Mouse (Mus musculus) megakaryocyte progenitor cell, adult 5-6 weeks (primary cell): ENCODE measurements around the gene Ppp1r13b. TPM values are rescaled to one million over a fixed set of nuclear protein-coding genes. Genes with fewer than 3 reads are reported as not detected.

Experiments used
- ATAC-seq: replicated peaks from 2 replicates; pipeline ENCODE4 v1.8.0; 2016; ENCODE audit warnings: mild to moderate bottlenecking, moderate TSS enrichment, inconsistent platforms; ENCODE audit not compliant: poor library complexity
- total RNA-seq, 2 experiments: library from RNA; stranded (forward) in 1 of 2; stranded (reverse) in 1 of 2; fragments of 157-497, 149-512 nt in 1 of 2; fragments of 200-1000 nt in 1 of 2; gene quantifications; 2 replicates each; pipeline versions ENCODE4 v1.2.3 to v1.2.4; 2015 to 2017

Ppp1r13b gene
- total RNA-seq (2015): 5.4 and 9.3 TPM in 2 replicates
- 3.7 and 7.5 TPM in 2 replicates for total RNA-seq (2017)

DNA sequence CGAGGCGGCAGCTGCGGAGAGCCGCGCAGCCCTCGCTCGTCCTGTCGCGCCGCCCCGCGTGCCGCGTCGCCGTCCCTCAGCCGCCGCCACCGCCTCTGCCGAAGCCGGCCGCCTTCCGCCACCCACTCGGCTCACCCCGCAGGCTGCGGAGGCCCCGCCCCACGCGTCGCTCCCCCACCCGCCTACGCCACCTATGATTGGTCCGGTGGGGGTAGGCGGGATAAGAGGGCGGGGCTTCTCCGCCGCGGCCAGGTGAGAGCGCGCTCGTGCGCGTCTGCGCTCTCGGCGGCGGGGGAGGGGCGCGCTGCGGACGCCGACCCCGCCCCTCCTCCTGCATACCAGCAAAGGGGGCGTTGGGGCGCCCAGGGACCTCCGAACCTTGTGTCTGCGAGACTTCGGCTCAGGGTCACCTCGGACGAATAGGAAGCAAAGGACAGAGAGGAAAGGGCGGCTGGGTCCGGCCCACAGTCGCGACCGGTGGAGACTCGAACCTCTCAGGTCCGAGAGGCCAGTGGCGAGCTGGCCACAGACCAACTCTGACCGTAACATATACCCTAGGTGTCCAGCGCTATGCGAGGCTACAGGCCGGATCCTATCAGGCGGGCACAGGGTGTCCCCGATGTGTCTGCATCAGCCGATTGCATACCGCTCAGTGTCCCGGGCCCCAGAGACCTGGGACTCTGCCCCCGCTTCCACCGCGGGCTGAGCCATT, at the start of gene Ppp1r13b:
TSS of gene Ppp1r13b (minus strand) at position 141 of the 712 bp plus-strand sequence.
- ATAC-seq: peak; percentile 86

DNA sequence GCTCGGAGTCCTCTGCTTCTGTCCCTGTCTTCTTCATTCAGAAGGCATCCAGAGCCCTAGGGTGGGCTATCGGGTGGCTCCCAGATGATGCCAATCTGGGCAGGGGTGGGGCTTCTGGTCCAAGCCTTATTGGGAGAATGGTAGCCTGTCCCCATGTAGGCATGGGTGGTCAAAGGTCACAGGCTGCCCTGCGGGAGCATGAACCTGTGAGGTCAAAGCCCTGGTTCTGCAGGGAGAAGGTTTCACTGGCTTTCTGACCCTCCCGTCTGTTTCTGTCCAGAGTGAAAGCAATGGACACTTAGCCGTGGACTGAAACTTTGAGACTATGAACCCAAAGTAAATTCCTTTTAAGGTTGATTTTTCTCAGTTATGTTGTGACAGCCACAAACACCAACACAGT, 48.3 kb upstream of the Ppp1r13b start:
- ATAC-seq: no peak

GRCm38 (mm10) chr12:111951701-111952100, 43.8 kb upstream of the Ppp1r13b start:
- no peak for ATAC-seq

GRCm38 (mm10) chr12:111950486-111950885, 42.6 kb upstream of the Ppp1r13b start:
- no peak for ATAC-seq

- ATAC-seq: peak; percentile 54
Observed at GRCm38 (mm10) chr12:111946716-111947115, 38.8 kb upstream of the Ppp1r13b start.

DNA sequence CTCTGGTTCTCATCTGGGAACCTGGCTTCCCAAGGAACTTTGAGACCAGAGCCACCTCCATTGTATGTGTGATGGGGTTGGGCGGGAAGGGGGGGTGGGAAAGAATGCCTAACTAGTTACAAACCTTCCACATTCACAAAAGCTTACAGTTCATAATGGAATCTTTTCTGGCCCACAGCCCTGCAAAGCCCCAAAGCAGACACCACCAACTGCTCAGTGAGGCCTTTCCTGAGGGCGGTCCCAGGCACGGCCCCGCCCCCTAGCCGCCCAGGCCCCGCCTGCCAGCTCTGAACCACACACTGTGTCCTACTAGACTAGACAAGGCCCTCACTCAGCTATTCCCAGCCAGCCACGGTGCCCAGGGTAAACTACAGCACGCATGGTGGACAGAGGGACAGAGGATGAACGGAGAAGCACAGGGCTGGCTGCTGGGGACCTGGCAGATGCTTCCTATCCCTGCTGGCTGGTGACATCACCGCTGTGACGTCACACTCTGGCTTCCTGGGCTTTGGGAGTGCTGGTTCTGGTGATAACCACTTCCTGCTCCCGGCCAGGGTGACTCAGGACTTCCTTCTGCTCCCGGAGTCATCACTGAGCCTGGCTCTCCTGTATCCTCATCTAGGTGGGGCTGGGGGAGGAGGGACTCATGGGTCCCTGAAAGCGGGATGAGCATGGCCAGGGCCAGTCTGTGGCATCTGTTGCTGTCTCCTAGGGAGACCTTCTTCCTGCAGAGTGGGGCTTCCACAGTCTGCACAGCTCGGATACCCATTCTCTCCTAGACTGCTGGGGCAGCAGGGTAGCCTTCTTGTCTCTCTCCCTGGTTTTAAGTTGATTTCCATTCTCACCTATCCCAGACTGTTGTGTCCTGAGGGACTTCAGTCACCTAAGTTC, 38.1 kb upstream of the Ppp1r13b start:
- peak; percentile 54 for ATAC-seq

DNA sequence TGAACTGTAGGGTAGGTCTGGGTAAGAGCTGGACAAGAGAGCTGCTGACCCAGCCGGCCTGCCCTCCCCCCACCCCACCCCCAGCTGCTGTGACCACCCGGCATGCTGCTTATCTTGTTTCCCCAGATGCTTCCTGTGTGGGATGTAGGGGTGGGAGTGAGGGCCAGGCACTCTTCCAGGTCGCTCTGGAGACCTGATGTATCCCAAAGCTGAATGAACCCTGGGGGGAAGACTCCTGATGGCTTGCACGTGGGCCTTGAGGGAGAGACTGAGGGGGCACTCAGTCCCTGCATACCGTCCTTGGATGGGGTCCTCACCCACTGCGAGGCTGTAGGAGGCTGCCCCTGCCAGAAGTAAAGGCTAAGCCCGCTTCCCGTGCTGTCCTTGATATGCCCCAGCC, 37.2 kb upstream of the Ppp1r13b start:
- peak; percentile 8; the same call in 1 of the 2 replicates for ATAC-seq

DNA sequence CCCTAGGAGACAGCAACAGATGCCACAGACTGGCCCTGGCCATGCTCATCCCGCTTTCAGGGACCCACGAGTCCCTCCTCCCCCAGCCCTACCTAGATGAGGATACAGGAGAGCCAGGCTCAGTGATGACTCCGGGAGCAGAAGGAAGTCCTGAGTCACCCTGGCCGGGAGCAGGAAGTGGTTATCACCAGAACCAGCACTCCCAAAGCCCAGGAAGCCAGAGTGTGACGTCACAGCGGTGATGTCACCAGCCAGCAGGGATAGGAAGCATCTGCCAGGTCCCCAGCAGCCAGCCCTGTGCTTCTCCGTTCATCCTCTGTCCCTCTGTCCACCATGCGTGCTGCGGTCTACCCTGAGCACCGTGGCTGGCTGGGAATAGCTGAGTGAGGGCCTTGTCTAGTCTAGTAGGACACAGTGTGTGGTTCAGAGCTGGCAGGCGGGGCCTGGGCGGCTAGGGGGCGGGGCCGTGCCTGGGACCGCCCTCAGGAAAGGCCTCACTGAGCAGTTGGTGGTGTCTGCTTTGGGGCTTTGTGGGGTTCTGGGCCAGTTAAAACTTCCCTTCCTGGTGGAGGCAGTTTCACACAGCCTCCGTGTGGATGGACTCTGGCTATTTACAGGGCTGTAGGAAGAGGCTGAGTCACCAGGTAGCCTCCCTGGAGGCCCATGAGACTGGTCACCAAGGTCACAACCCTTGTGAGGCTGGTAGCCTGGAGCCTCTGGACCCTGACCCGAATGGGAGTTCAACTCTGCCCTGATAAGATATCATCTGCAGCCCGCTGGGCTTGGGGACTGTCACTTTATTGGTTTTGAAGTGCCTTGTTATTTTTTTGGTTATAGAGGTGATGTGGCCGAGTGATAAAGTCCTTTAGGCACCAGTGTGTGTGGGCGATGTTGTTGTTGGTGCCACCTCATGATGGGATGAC, 36.4 kb upstream of the Ppp1r13b start:
- peak; percentile 63 for ATAC-seq

DNA sequence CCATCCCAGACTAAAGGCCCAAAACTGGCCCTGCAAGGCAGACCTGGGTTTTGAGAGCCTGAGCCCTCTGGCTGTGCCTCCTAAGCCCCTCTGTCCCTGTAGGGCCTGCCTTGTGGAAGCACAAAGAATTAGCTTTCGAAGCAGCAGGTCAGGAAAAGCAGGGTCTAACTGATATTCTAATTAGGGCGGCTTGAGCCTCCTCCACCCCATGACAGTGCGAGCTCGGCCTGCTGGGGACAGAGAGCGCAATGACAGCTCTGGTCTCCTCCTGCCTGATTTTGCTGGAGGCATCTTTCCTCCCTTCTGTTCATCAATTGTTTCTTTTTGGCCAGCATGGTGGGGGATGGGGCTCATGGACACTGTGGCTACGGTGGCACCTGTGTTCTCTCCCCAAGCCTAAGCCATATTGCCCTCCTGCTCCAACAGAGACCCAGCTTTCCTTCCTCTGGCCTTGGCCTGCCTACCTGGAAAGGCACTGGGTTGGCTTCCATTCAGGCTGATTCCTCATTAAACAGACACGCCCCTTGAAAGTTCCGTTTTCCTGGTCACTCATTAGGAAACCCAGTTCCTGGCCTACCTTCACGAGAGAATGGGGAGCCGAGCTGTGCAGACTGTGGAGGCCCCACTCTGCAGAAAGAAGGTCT, 35.6 kb upstream of the Ppp1r13b start:
- no peak for ATAC-seq

DNA sequence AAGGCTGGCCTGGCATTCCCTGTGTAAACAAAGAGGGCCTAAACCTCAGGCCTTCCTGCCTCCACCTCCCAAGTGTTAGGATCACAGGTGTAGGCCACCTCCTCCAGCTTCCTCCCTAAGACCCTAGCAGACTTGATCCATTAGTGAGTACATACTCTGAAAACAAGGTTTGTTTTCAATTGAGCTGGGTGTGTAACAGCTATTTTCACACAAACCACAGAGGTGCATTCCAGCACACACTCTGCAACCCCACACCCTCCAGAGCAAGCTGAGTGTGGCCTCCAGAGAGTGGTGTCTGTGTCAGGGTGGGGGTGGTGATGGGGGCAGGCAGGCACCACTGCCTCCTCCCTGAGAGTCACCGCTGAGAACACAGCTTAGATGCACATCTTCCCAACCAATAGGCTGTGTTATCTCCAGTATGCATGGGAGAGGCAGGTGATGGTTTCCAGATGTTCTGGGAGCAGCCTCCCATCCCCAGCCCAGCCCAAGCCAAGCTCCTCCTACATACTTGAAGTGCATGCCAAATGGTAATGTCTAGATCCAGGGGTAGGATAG, 30.8 kb upstream of the Ppp1r13b start:
- no peak for ATAC-seq

GRCm38 (mm10) chr12:111936706-111937550, 29.0 kb upstream of the Ppp1r13b start:
- no peak for ATAC-seq

DNA sequence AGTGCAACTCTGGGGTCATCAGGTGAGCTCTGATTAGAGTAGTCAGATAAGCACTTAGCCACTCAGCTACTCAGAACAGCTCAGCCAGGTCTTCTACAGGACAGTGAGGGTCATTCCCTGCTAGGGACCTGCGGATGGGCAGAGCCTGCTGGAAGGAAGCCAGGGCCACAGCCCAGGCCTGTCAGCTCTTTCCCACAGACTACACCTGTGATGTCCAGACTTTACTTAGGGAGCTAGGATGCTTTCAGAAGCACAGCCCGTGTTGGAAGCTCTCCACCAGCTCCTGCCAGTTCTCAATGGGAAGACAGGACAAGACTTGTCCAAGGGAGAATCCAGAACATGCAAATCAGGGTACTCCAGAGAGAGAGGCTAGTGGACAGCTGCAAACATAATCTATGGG, 26.1 kb upstream of the Ppp1r13b start:
- no peak for ATAC-seq

DNA sequence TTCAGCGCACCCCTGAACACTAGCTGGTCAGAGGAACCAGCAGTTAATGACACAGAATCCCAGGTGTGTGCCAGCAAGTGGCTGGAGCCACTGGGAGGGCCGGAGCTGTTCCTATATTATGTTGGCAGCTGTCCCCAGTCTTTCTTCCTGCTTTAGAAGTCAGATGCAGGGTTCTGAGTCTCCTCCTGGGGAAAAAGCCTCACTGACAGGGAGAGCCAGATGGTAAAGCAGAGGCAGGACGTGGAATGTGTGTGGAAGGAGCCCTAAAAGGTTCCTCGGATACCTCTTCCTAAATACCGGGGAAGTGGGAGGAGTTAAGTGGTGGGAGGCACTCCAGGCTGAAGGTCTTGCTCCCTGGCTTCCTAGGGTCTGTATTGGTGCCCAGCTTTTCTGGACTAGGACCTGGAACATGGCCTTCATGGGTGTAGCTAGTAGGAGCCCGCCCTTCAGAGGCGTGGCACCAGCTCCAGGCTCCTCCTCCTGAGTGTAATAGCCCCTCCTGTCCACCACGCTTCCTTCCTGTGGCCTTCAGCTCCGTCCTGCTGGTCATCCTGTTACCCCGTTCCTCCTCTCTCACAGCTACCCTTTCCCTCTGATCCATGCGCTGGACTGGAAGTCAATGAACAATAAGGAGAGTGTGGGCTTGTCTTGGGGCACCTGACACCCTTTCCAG, 25.3 kb upstream of the Ppp1r13b start:
- ATAC-seq: peak; percentile 87

DNA sequence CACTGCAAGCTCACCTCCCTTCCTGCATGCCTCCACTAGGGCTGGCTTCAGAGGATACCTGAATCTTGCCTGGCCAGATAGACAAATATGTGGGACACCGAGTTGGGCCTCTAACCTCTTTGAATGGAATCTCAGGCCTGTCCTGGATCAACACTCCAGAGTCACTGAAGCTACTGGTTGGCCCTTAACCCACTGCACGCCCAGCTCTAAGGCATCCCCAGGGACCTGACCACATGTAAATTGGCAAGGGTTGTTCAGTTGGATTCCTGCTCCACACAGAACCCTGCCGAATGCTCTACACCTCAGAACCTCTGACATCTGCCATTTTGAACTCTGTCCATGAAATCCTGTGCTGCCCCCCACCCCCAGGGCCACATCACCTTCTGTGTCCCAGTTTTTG, 24.6 kb upstream of the Ppp1r13b start:
- ATAC-seq: no peak

- no peak for ATAC-seq
Observed at GRCm38 (mm10) chr12:111931411-111932025, 23.6 kb upstream of the Ppp1r13b start.

- ATAC-seq: no peak
Observed at GRCm38 (mm10) chr12:111928411-111928966, 20.6 kb upstream of the Ppp1r13b start.

- ATAC-seq: peak; percentile 41; the same call in 1 of the 2 replicates
Observed at GRCm38 (mm10) chr12:111927338-111927737, 19.4 kb upstream of the Ppp1r13b start.

- peak; percentile 83 for ATAC-seq
Observed at GRCm38 (mm10) chr12:111923117-111923516, 15.2 kb upstream of the Ppp1r13b start.
